Mouse (Mus musculus): ENCODE measurements around the gene Gm2897. TPM values are rescaled to one million over a fixed set of nuclear protein-coding genes. Genes with fewer than 3 reads are reported as not detected.

Gene Gm2897
- polyA plus RNA-seq (2014; fragmentation: Illumina TruSeq; extraction: RNeasy Lipid Tissue Mini Kit (QIAGEN cat#74804); ENCODE audit: low read depth, low replicate concordance), result not detected

DNA sequence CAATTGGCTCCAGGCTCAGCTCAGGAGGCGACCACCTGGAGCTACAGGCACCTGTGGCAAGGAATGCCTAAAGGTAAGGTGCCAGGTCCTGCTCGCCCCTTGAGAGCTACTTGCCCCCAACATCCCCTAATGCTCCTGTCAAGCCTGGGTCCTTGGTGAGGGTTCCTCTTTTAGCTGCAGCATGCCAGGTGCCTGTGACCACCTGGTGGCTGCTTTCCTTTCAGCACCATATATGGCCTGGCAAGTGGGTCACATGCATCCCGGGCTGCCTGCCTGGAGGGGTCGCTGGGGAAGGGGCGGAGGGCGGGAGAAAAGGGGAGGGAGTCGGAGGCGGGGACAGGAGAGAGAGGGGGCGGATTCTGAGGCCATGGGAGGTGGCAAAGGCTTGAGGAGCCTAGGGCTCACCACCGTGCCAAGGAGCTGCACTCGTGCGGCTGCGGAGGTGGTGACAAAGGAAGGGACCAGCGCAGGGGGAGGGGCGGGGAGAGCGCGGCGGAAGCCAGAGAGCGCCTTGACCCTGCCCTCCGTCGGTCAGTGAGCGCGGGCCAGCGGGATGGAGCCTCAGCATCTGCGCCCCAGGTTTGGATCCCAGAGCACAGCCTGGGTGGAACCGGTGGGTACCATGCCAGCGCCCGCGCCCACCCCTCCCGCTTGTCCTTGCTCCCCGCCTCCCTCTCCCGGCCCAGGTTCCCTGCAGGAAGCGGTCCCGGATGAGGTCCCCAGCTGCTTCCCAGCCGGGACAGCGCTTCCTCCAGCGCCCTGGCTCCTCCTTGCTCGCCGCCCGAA is at the start of gene Gm2897:
Gene Gm2897, plus strand, starts transcription at position 559 of the 786 bp plus-strand sequence.

GRCm38 (mm10) chr14:3029702-3030101 is 19.4 kb upstream of the Gm2897 start, which contains the start of gene Gm2888:
Gene Gm2888 (plus strand): TSS chr14:3030002.

Other genes starting within 250 kb of the Gm2897 start
- not detected for gene Gm2888, start 19.3 kb upstream of the Gm2897 start, polyA plus RNA-seq (2014; fragmentation: Illumina TruSeq; extraction: RNeasy Lipid Tissue Mini Kit (QIAGEN cat#74804); ENCODE audit: low read depth, low replicate concordance)
- gene Gm10340, start 84.7 kb downstream of the Gm2897 start, polyA plus RNA-seq (2014; fragmentation: Illumina TruSeq; extraction: RNeasy Lipid Tissue Mini Kit (QIAGEN cat#74804); ENCODE audit: low read depth, low replicate concordance), result not detected
- gene Gm5795, start 139.0 kb downstream of the Gm2897 start, polyA plus RNA-seq (2014; fragmentation: Illumina TruSeq; extraction: RNeasy Lipid Tissue Mini Kit (QIAGEN cat#74804); ENCODE audit: low read depth, low replicate concordance), result not detected
- 0.49 TPM for gene D830030K20Rik, start 159.2 kb downstream of the Gm2897 start, polyA plus RNA-seq (2014; fragmentation: Illumina TruSeq; extraction: RNeasy Lipid Tissue Mini Kit (QIAGEN cat#74804); ENCODE audit: low read depth, low replicate concordance)

Data from kidney, adult 10 weeks (tissue).